20 mouse cellular contexts compared by ENCODE assay signal in genomic region chr7:132764314-132764713, GRCm38 (mm10). TPM values are rescaled to one million over a fixed set of nuclear protein-coding genes. Genes with fewer than 3 reads are reported as not detected.
DNase-seq lines count a peak whose midpoint lies in the region; ATAC-seq and TF ChIP-seq lines count a peak whose summit lies in the region.
"Had no signal": no experiment of that assay in that cellular context is flagged by ENCODE, and none has a peak within 500 bp of the region (broad histone marks: within the 10 kb centered on the region; RNA-seq: fewer than 3 reads in every experiment).

No protein-coding gene starts in this region.

- H3K27ac ChIP-seq in kidney, adult 2 months (ENCODE audit: insufficient read depth, low read depth, low read length): peak overlapping the region; percentile 6; the same call in 1 of the 2 replicates
- H3K27ac ChIP-seq in liver, embryonic 13.5 days: peak overlapping the region; percentile 94
- H3K27ac ChIP-seq in liver, postnatal 0 days (ENCODE audit: low read depth): no peak overlapping the region
- H3K27ac ChIP-seq: embryonic facial prominence, embryonic 12.5 days; heart, embryonic 10.5 days had no signal

- no peaks in the 10 kb centered on the region for H3K27me3 ChIP-seq in kidney, adult 2 months (replicated peaks; ENCODE audit: control insufficient read depth, insufficient read depth, low read length)
- no peaks in the 10 kb centered on the region for H3K27me3 ChIP-seq in liver, embryonic 13.5 days
- no peaks in the 10 kb centered on the region for H3K27me3 ChIP-seq in liver, postnatal 0 days (ENCODE audit: insufficient read depth, low read length)
- H3K27me3 ChIP-seq: embryonic facial prominence, embryonic 12.5 days had no signal

- H3K4me2 ChIP-seq in liver, embryonic 13.5 days: no peak overlapping the region
- H3K4me2 ChIP-seq in liver, postnatal 0 days (ENCODE audit: low read depth, low read length): no peak overlapping the region
- H3K4me2 ChIP-seq: embryonic facial prominence, embryonic 12.5 days; lung, embryonic 14.5 days had no signal

- no peak overlapping the region for H3K4me3 ChIP-seq in kidney, adult 2 months (ENCODE audit: insufficient read depth, low read depth, low read length)
- no peak overlapping the region for H3K4me3 ChIP-seq in liver, embryonic 13.5 days (replicated peaks)
- H3K4me3 ChIP-seq in liver, postnatal 0 days (ENCODE audit: low read depth, low read length): no peak overlapping the region
- H3K4me3 ChIP-seq: embryonic facial prominence, embryonic 12.5 days; erythroblast, embryonic 14.5 days; heart, embryonic 10.5 days had no signal

- no peak for TF ChIP-seq POLR2A in kidney, adult 2 months (IDR thresholded peaks at IDR 0.05; ENCODE audit: low read depth, low read length)

- H3K36me3 ChIP-seq in kidney, adult 2 months (ENCODE audit: control insufficient read depth, insufficient read depth, low read length): peaks cover under 1% of the 10 kb centered on the region
- H3K36me3 ChIP-seq in liver, embryonic 13.5 days: peaks cover 77% of the 10 kb centered on the region
- H3K36me3 ChIP-seq in liver, postnatal 0 days (replicated peaks; ENCODE audit: insufficient read depth, low read length): peaks cover 85% of the 10 kb centered on the region

- H3K9me3 ChIP-seq in liver, embryonic 13.5 days (replicated peaks): no peaks in the 10 kb centered on the region
- H3K9me3 ChIP-seq in liver, postnatal 0 days (ENCODE audit: low read length): no peaks in the 10 kb centered on the region
- H3K9me3 ChIP-seq: embryonic facial prominence, embryonic 12.5 days; G1E; heart, embryonic 10.5 days had no signal

- 0 out of 2 replicates have a peak overlapping the region, but pooled peaks have one; percentile 62 for H3K9ac ChIP-seq in liver, embryonic 13.5 days
- H3K9ac ChIP-seq in liver, postnatal 0 days (replicated peaks): no peak overlapping the region
- H3K9ac ChIP-seq: embryonic facial prominence, embryonic 12.5 days; lung, embryonic 14.5 days had no signal

- 94% methylated on average over 4 of the region's 4 CpGs for WGBS in kidney, adult 2 months
- 91% methylated on average over 4 of the region's 4 CpGs for WGBS in liver, embryonic 13.5 days (ENCODE audit: insufficient replicate concordance)
- WGBS in liver, postnatal 0 days (ENCODE audit: insufficient replicate concordance): 88% methylated on average over 4 of the region's 4 CpGs

- DNase-seq in kidney, adult 2 months: no peak
- DNase-seq in kidney, postnatal 4 days: no peak
- DNase-seq in liver, embryonic 13.5 days: no peak
- DNase-seq in liver, postnatal 0 days: no peak
- DNase-seq in brain, adult 2 months (ENCODE audit: low read depth, low spot score): peak; percentile 73
- peak; percentile 65 for DNase-seq in induced T-regulatory cell, adult 2 months (ENCODE audit: low read depth)
- DNase-seq in c-Kit-positive CD71-positive TER-119-positive erythroid progenitor cells, embryonic 14.5 days (ENCODE audit: low spot score): no peak
- no peak for DNase-seq in urinary bladder, postnatal 4 days (ENCODE audit: low spot score in 2 of 2)
- DNase-seq: adrenal gland, postnatal 14 days; cerebellum, adult 9-10 months; gastrocnemius, postnatal 36 days; heart, postnatal 10 days; lung, embryonic 14.5 days; lung, postnatal 4 days; thymus, adult 18-20 months had no signal

- H3K4me1 ChIP-seq in kidney, adult 2 months (ENCODE audit: control insufficient read depth, insufficient read depth, low read length): peaks cover 28% of the 10 kb centered on the region
- H3K4me1 ChIP-seq in liver, embryonic 13.5 days (replicated peaks): peaks cover 67% of the 10 kb centered on the region
- peaks cover 39% of the 10 kb centered on the region for H3K4me1 ChIP-seq in liver, postnatal 0 days (ENCODE audit: insufficient read depth)

- no peak for TF ChIP-seq EP300 in liver, postnatal 0 days (IDR thresholded peaks at IDR 0.05; ENCODE audit: low read depth)

- ATAC-seq in liver, embryonic 13.5 days (ENCODE audit: low read depth): no peak
- no peak for ATAC-seq in liver, postnatal 0 days
- ATAC-seq: forebrain, embryonic 14.5 days had no signal

- TF ChIP-seq CTCF in kidney, adult 2 months (conservative IDR thresholded peaks at IDR 0.05; ENCODE audit: insufficient read depth, insufficient read length, low read depth, low read length): no peak
- no peak for TF ChIP-seq CTCF in liver, postnatal 0 days (IDR thresholded peaks at IDR 0.05; ENCODE audit: low read depth)

RNA-seq across cellular contexts. Expression of gene Fam53b, which starts 49.4 kb away (rescaled TPM):
- polyA plus RNA-seq in kidney, adult 2 months (2012; rRNA removed): 29.3 and 31.1 TPM in 2 replicates
- polyA plus RNA-seq in liver, embryonic 13.5 days (2015; fragmentation: Nextera tagmentation; extraction: Ambion mirVana): 19.1 and 21.4 TPM in 2 replicates
- 15.2 and 17.2 TPM in 2 replicates for polyA plus RNA-seq in liver, postnatal 0 days (2015; fragmentation: Nextera tagmentation; extraction: Ambion mirVana)

Comparison
In these comparisons a context has a peak if more than half of its experiments do, and no peak if none do; other contexts are left out.
1. DNase-seq: peak in brain, adult 2 months (single experiment) and induced T-regulatory cell, adult 2 months (single experiment); none in kidney, adult 2 months (single experiment), kidney, postnatal 4 days (0 of 2), liver, embryonic 13.5 days (single experiment), liver, postnatal 0 days (single experiment), c-Kit-positive CD71-positive TER-119-positive erythroid progenitor cells, embryonic 14.5 days (single experiment) and urinary bladder, postnatal 4 days (0 of 2).